Mouse (Mus musculus): ENCODE measurements around the gene Svip. TPM values are rescaled to one million over a fixed set of nuclear protein-coding genes. Genes with fewer than 3 reads are reported as not detected.

Gene Svip
- total and polyA plus RNA-seq, 3 experiments, result 2.9 to 5.6 TPM; not detected in 1

DNA sequence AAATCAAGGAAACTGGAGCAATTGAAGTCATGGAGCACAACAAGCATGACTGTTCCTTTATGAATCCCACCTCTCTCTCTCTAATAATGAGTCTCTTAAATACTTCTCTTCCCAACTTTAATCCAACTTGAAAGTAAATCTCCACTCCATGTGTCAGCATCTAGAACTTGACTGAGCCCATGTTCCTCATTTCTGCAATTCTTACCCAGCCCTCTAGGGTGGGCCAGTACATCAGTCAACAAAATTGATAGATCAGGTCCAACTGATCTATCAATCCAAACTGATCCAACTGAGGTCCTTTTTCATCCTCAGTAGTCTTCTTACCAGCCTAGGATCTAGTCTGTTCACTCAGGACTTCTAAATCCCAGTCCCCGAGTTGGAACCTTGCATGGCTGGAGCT lies 9.4 kb upstream of the Svip start:
- Histone ChIP-seq H3K9ac (ENCODE audit: control insufficient read depth, low read depth, low read length, poor library complexity, severe bottlenecking) (no peak overlapping the region), H3K27ac (ENCODE audit: control insufficient read depth, low read depth, low read length) (no peak overlapping the region), H3K9me3 (replicated peaks; ENCODE audit: insufficient read depth, low read length) (no peaks in the 10 kb centered on the region), H3K4me1 (ENCODE audit: control insufficient read depth in 1 of 2, insufficient read depth in 2 of 2, low read length in 2 of 2) (peaks cover 0 to 3% of the 10 kb centered on the region in 2 experiments; a peak in 2 of 4 replicates), H3K27me3 (ENCODE audit: control insufficient read depth in 1 of 2, insufficient read depth in 2 of 2, low read length in 2 of 2) (no peaks in the 10 kb centered on the region), H3K36me3 (ENCODE audit: control insufficient read depth in 1 of 2, insufficient read depth in 2 of 2, low read length in 2 of 2) (peaks cover 0 to 5% of the 10 kb centered on the region in 2 experiments; a peak in 2 of 4 replicates), H3K79me2 (ENCODE audit: control insufficient read depth, insufficient read depth, low read length, poor library complexity) (no peaks in the 10 kb centered on the region), H3K4me3 (ENCODE audit: control insufficient read depth in 1 of 2, insufficient read depth in 1 of 2, low read depth in 2 of 2, low read length in 2 of 2) (no peak overlapping the region)
- TF ChIP-seq UBTF (IDR thresholded peaks at IDR 0.05; ENCODE audit: borderline replicate concordance, insufficient read depth, low read depth, low read length) (no peak), CTCF (IDR thresholded peaks at IDR 0.05 in 2 of 3, conservative IDR thresholded peaks at IDR 0.05 in 1 of 3; ENCODE audit: control insufficient read depth in 1 of 3, insufficient read depth in 1 of 3, low read depth in 2 of 3, low read length in 3 of 3, poor library complexity in 1 of 3, severe bottlenecking in 1 of 3) (peak in 1 of 3 experiments; percentile 24; a peak in 3 of 6 replicates), TBP (IDR thresholded peaks at IDR 0.05; ENCODE audit: low read depth, low read length) (no peak), HCFC1 (IDR thresholded peaks at IDR 0.05; ENCODE audit: low read depth, low read length) (no peak), MAX (IDR thresholded peaks at IDR 0.05; ENCODE audit: low read length) (no peak), MXI1 (IDR thresholded peaks at IDR 0.05; ENCODE audit: low read depth, low read length) (no peak), E2F4 (IDR thresholded peaks at IDR 0.05; ENCODE audit: borderline replicate concordance, low read depth, low read length) (no peak), RAD21 (IDR thresholded peaks at IDR 0.05; ENCODE audit: low read depth, low read length) (peak; percentile 22; the same call in 1 of the 2 replicates)
- no peak for DNase-seq (ENCODE audit: low read depth, low spot score)

DNA sequence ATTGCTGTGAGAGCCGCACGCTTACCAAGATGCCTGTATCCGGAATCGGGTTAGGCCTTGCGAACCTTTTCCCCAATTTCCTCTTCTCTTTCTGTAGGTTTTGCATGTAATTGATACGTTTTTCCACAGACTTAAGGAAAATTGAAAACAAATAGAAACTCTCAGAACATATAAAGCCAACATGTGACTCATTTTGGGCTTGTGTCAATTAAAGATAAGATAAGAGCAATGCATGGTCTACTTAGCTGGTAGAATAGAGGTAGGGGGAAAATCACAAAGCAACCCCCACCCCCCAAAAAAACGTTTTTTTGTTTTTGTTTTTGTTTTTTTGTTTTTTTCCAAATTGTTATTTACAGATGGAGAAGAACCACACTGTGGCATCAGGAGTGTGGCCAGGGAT lies 7.6 kb upstream of the Svip start:
- peaks cover 0 to 3% of the 10 kb centered on the region in 2 experiments; a peak in 2 of 4 replicates for H3K4me1 ChIP-seq (ENCODE audit: control insufficient read depth in 1 of 2, insufficient read depth in 2 of 2, low read length in 2 of 2)
- H3K9ac ChIP-seq (ENCODE audit: control insufficient read depth, low read depth, low read length, poor library complexity, severe bottlenecking), result no peak overlapping the region
- H3K4me3 ChIP-seq (ENCODE audit: control insufficient read depth in 1 of 2, insufficient read depth in 1 of 2, low read depth in 2 of 2, low read length in 2 of 2), result no peak overlapping the region
- no peak for DNase-seq (ENCODE audit: low read depth, low spot score)
- no peaks in the 10 kb centered on the region for H3K79me2 ChIP-seq (ENCODE audit: control insufficient read depth, insufficient read depth, low read length, poor library complexity)
- no peaks in the 10 kb centered on the region for H3K27me3 ChIP-seq (ENCODE audit: control insufficient read depth in 1 of 2, insufficient read depth in 2 of 2, low read length in 2 of 2)
- H3K27ac ChIP-seq (ENCODE audit: control insufficient read depth, low read depth, low read length), result no peak overlapping the region
- peaks cover 0 to 5% of the 10 kb centered on the region in 2 experiments; a peak in 2 of 4 replicates for H3K36me3 ChIP-seq (ENCODE audit: control insufficient read depth in 1 of 2, insufficient read depth in 2 of 2, low read length in 2 of 2)
- TF ChIP-seq CHD1 (IDR thresholded peaks at IDR 0.05; ENCODE audit: low read depth, low read length) (no peak), TCF12 (IDR thresholded peaks at IDR 0.05; ENCODE audit: low read depth, low read length) (peak; percentile 55; the same call in 1 of the 2 replicates), GATA1 (IDR thresholded peaks at IDR 0.05; ENCODE audit: low read depth, low read length) (peak; percentile 37), USF1 (IDR thresholded peaks at IDR 0.05; ENCODE audit: low read depth, low read length) (peak; percentile 78), ZKSCAN1 (IDR thresholded peaks at IDR 0.05; ENCODE audit: low read depth, low read length) (no peak)
- H3K9me3 ChIP-seq (replicated peaks; ENCODE audit: insufficient read depth, low read length), result no peaks in the 10 kb centered on the region

DNA sequence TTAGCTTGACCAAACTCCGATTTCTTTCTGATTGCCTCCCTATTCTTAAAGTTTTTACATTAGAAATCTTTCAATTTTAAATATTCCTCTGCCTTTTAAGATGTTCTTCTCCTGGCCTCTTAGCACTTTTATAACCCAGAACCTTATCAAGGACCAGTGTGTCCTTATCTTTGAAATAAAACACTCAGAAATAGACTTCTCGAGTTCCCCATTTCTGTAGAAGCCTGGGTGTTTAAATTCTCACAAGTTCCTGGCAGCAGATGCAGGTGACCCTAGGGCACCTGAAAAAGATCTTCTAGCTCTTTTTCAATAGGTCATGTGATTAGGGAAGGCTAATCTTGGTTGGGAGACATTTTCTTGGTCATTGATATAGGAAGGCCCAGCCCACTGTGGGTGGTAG lies 1.3 kb upstream of the Svip start:
- no peak overlapping the region for H3K9ac ChIP-seq (ENCODE audit: control insufficient read depth, low read depth, low read length, poor library complexity, severe bottlenecking)
- no peaks in the 10 kb centered on the region for H3K27me3 ChIP-seq (ENCODE audit: control insufficient read depth in 1 of 2, insufficient read depth in 2 of 2, low read length in 2 of 2)
- H3K27ac ChIP-seq (ENCODE audit: control insufficient read depth, low read depth, low read length), result peak overlapping the region; percentile 47
- no peaks in the 10 kb centered on the region; the same call in 1 of the 2 replicates for H3K79me2 ChIP-seq (ENCODE audit: control insufficient read depth, insufficient read depth, low read length, poor library complexity)
- H3K4me3 ChIP-seq (ENCODE audit: control insufficient read depth in 1 of 2, insufficient read depth in 1 of 2, low read depth in 2 of 2, low read length in 2 of 2), result peak overlapping the region in 1 of 2 experiments; percentile 70; a peak in 1 of 4 replicates
- H3K9me3 ChIP-seq (replicated peaks; ENCODE audit: insufficient read depth, low read length), result no peaks in the 10 kb centered on the region
- peak; percentile 48 for DNase-seq (ENCODE audit: low read depth, low spot score)
- H3K4me1 ChIP-seq (ENCODE audit: control insufficient read depth in 1 of 2, insufficient read depth in 2 of 2, low read length in 2 of 2), result peaks cover 9 to 11% of the 10 kb centered on the region in 2 experiments
- H3K36me3 ChIP-seq (ENCODE audit: control insufficient read depth in 1 of 2, insufficient read depth in 2 of 2, low read length in 2 of 2), result peaks cover 0 to 11% of the 10 kb centered on the region in 2 experiments; a peak in 2 of 4 replicates
- no peak for TF ChIP-seq POLR2AphosphoS2 (IDR thresholded peaks at IDR 0.05; ENCODE audit: low read length)
- no peak for TF ChIP-seq MYC (IDR thresholded peaks at IDR 0.05; ENCODE audit: low read depth, low read length)
- no peak for TF ChIP-seq MAFK (IDR thresholded peaks at IDR 0.05; ENCODE audit: borderline replicate concordance, low read depth, low read length)
- no peak for TF ChIP-seq ZKSCAN1 (IDR thresholded peaks at IDR 0.05; ENCODE audit: low read depth, low read length)
- 0 out of 2 replicates have a peak, but pooled peaks have one; percentile 26 for TF ChIP-seq SIN3A (IDR thresholded peaks at IDR 0.05; ENCODE audit: low read length)
- TF ChIP-seq ETS1 (IDR thresholded peaks at IDR 0.05; ENCODE audit: low read depth, low read length), result peak; percentile 63
- no peak for TF ChIP-seq GABPA (IDR thresholded peaks at IDR 0.05; ENCODE audit: low read depth, low read length)
- no peak for TF ChIP-seq RCOR1 (IDR thresholded peaks at IDR 0.05; ENCODE audit: low read depth, low read length)
- TF ChIP-seq NRF1 (IDR thresholded peaks at IDR 0.05; ENCODE audit: insufficient read depth, low read depth, low read length, poor library complexity, severe bottlenecking), result no peak
- TF ChIP-seq E2F4 (IDR thresholded peaks at IDR 0.05; ENCODE audit: borderline replicate concordance, low read depth, low read length), result no peak
- no peak for TF ChIP-seq MYB (IDR thresholded peaks at IDR 0.05; ENCODE audit: low read depth, low read length)
- TF ChIP-seq ZMIZ1 (IDR thresholded peaks at IDR 0.05; ENCODE audit: low read depth, low read length), result no peak
- no peak for TF ChIP-seq ZC3H11A (IDR thresholded peaks at IDR 0.05; ENCODE audit: low read depth, low read length)
- no peak for TF ChIP-seq SMC3 (IDR thresholded peaks at IDR 0.05; ENCODE audit: low read depth, low read length)
- no peak for TF ChIP-seq KAT2A (conservative IDR thresholded peaks at IDR 0.05; ENCODE audit: low read depth, low read length)
- TF ChIP-seq USF1 (IDR thresholded peaks at IDR 0.05; ENCODE audit: low read depth, low read length), result peak; percentile 75
- no peak for TF ChIP-seq MAX (IDR thresholded peaks at IDR 0.05; ENCODE audit: low read length)

Measured in MEL (cell line).